13 mouse cellular contexts compared by ENCODE assay signal in genomic region chr9:61138741-61139368, GRCm38 (mm10).
DNase-seq lines count a peak whose midpoint lies in the region; ATAC-seq lines count a peak whose summit lies in the region.
"Had no signal": no experiment of that assay in that cellular context is flagged by ENCODE, and none has a peak within 500 bp of the region (broad histone marks: within the 10 kb centered on the region; RNA-seq: fewer than 3 reads in every experiment).

No protein-coding gene starts in this region.

- H3K27ac ChIP-seq in kidney, embryonic 16.5 days (ENCODE audit: low read length), result no peak overlapping the region
- no peak overlapping the region for H3K27ac ChIP-seq in forebrain, embryonic 13.5 days
- H3K27ac ChIP-seq: left cerebral cortex, adult 2 months had no signal

- WGBS in kidney, embryonic 16.5 days, result 49% methylated on average over 11 of the region's 11 CpGs
- WGBS in forebrain, embryonic 13.5 days, result 82% methylated on average over 11 of the region's 11 CpGs

- no peaks in the 10 kb centered on the region for H3K9me3 ChIP-seq in kidney, embryonic 16.5 days (ENCODE audit: low read length)
- no peaks in the 10 kb centered on the region for H3K9me3 ChIP-seq in forebrain, embryonic 13.5 days (replicated peaks)

- H3K36me3 ChIP-seq in kidney, embryonic 16.5 days (ENCODE audit: insufficient read depth, low read length), result no peaks in the 10 kb centered on the region
- no peaks in the 10 kb centered on the region for H3K36me3 ChIP-seq in forebrain, embryonic 13.5 days (ENCODE audit: poor library complexity, severe bottlenecking)

- no peak overlapping the region for H3K4me2 ChIP-seq in kidney, embryonic 16.5 days (replicated peaks; ENCODE audit: low read depth, low read length)
- H3K4me2 ChIP-seq in forebrain, embryonic 13.5 days, result no peak overlapping the region

- H3K27me3 ChIP-seq in kidney, embryonic 16.5 days (ENCODE audit: insufficient read depth, low read length), result no peaks in the 10 kb centered on the region
- peaks cover 51% of the 10 kb centered on the region for H3K27me3 ChIP-seq in forebrain, embryonic 13.5 days

- no peak overlapping the region for H3K4me3 ChIP-seq in kidney, embryonic 16.5 days (ENCODE audit: low read length)
- no peak overlapping the region for H3K4me3 ChIP-seq in forebrain, embryonic 13.5 days
- H3K4me3 ChIP-seq: erythroblast, embryonic 14.5 days; left cerebral cortex, adult 2 months; myocyte had no signal

- H3K4me1 ChIP-seq in kidney, embryonic 16.5 days (ENCODE audit: insufficient read depth, low read length), result peaks cover 5% of the 10 kb centered on the region
- H3K4me1 ChIP-seq in forebrain, embryonic 13.5 days, result peaks cover 19% of the 10 kb centered on the region

- peak; percentile 52 to 75 for DNase-seq in adrenal gland, adult (ENCODE audit: inconsistent age in 2 of 2, low spot score in 1 of 2)
- DNase-seq in adrenal gland, postnatal 4 days (ENCODE audit: low spot score in 2 of 2), result no peak
- no peak for DNase-seq in kidney, adult 9 months
- DNase-seq in 3134 (ENCODE audit: extremely low read depth, insufficient read length, low spot score), result peak; percentile 25
- DNase-seq in heart, adult 9 months (ENCODE audit: low spot score in 2 of 2), result peak; percentile 17 to 32
- no peak for DNase-seq in cerebellum, adult 9-11 months
- DNase-seq: kidney, postnatal 36 days; liver had no signal

- no peak overlapping the region for H3K9ac ChIP-seq in kidney, embryonic 16.5 days (replicated peaks; ENCODE audit: low read length)
- H3K9ac ChIP-seq in forebrain, embryonic 13.5 days, result no peak overlapping the region

- ATAC-seq in kidney, embryonic 16.5 days (ENCODE audit: low FRiP score, low TSS enrichment), result 0 out of 2 replicates have a peak, but pooled peaks have one; percentile 42
- no peak for ATAC-seq in forebrain, embryonic 13.5 days

Comparison
In these comparisons a context has a peak if more than half of its experiments do, and no peak if none do; other contexts are left out.
1. DNase-seq: peak in adrenal gland, adult (2 of 2), 3134 (single experiment) and heart, adult 9 months (2 of 2); none in adrenal gland, postnatal 4 days (0 of 2), kidney, adult 9 months (single experiment) and cerebellum, adult 9-11 months (single experiment).